Mouse (Mus musculus): Measurements from ENCODE around the gene Col6a3. TPM values are rescaled to one million over a fixed set of nuclear protein-coding genes. Genes with fewer than 3 reads are reported as not detected.
A peak's percentile ranks its signal among the peaks of the same experiment; 100 is the strongest.

Col6a3 gene
- polyA plus RNA-seq, 1 experiment from 2014 or later = 43.1 TPM

DNA sequence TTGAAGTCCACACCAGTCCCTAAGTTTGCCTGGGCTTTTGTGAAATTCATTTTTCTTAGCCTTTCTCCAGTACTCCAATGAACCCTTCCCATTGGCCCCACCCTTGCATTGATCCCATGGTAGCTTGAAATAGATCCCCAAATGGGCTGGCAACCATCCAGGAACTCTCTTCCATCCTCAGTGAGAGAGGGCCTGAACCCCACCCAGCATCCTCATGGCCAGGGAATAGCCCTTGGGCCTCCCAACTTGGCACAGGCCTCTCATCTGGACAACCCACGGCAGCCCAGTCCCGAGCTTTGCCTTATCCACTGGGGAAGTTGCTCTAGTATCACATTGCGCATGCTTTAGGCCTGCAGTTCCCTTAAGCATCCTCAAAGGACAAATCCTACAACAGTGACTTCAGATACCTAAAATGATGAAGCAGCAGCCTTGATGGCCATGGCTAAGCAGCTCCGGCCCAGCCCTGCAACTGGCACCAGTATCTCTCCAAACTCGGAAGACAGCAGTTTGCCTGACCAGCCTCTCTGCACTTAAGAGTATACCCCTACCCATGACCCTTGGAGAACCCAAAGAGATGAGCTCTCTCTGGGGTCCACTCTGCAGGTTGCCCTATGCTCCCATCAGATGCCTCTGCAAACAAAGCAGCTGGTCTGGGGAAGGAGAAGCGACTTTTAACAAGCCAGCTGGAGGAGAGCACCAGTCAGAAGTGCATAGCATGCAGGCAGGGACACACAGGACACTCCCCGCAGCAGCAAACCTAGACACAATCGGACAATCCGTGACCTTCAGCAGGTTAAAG lies 783 bp downstream of the Col6a3 start:
- Histone ChIP-seq H3K27ac (ENCODE audit: low read length) (peak overlapping the region; percentile 61; the same call in 1 of the 2 replicates), H3K4me2 (replicated peaks; ENCODE audit: low read depth, low read length) (peak overlapping the region; percentile 51), H3K9ac (replicated peaks; ENCODE audit: low read length) (peak overlapping the region; percentile 58), H3K9me3 (ENCODE audit: low read length) (no peaks in the 10 kb centered on the region), H3K27me3 (ENCODE audit: insufficient read depth, low read length) (no peaks in the 10 kb centered on the region), H3K36me3 (ENCODE audit: insufficient read depth, low read length) (no peaks in the 10 kb centered on the region), H3K4me3 (ENCODE audit: low read length) (peak overlapping the region; percentile 46), H3K4me1 (ENCODE audit: insufficient read depth, low read length) (peaks cover 3% of the 10 kb centered on the region; the same call in 1 of the 2 replicates)
- no peak for ATAC-seq (ENCODE audit: low FRiP score, low TSS enrichment)
- WGBS = 63% methylated on average over 9 of the region's 9 CpGs

DNA sequence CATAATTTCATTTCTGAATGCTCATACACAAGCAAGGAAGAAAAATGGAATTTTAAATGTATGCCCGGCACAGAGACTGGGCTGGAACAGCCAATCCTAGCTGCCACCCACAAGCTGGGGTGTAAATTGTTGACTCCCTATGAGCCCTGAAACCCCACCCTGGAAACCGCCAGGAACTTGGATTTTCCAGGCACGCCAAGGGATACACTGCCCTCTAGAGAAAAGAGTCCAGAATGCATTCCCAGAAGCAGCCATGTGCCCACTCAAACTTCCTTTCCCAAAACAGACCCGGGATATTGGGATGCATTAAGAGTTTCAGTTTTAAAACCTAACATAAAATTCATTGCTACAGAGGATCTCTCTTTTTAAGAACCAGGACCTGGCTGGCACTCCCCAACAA lies 3.5 kb downstream of the Col6a3 start:
- ATAC-seq (ENCODE audit: low FRiP score, low TSS enrichment) = no peak
- Histone ChIP-seq H3K27ac (ENCODE audit: low read length) (no peak overlapping the region), H3K9me3 (ENCODE audit: low read length) (no peaks in the 10 kb centered on the region), H3K4me3 (ENCODE audit: low read length) (no peak overlapping the region), H3K36me3 (ENCODE audit: insufficient read depth, low read length) (no peaks in the 10 kb centered on the region), H3K27me3 (ENCODE audit: insufficient read depth, low read length) (no peaks in the 10 kb centered on the region), H3K4me1 (ENCODE audit: insufficient read depth, low read length) (peaks cover 3% of the 10 kb centered on the region; the same call in 1 of the 2 replicates), H3K9ac (replicated peaks; ENCODE audit: low read length) (no peak overlapping the region), H3K4me2 (replicated peaks; ENCODE audit: low read depth, low read length) (0 out of 2 replicates have a peak overlapping the region, but pooled peaks have one; percentile 13)
- 11% methylated on average over 4 of the region's 4 CpGs for WGBS

DNA sequence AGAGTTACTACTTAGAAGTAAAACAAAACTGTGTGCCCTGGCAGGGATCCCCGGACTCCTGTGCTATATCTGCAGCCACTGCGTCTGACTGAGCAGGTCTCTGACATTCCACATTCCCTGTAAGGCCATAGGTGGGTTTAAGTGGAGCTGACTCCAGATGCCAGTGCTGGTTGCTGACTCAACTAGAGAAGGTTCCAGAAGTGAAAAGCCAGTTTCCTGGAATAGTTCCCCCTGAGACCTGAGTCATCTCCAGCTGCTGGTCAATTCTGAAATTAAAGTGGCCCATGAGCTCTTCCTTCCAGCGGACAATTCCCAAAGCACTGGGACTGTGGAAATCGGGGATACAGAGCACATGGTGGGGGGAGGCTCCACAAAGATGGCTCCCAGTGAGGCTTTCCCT lies 5.1 kb downstream of the Col6a3 start:
- ATAC-seq (ENCODE audit: low FRiP score, low TSS enrichment) = no peak
- Histone ChIP-seq H3K4me2 (replicated peaks; ENCODE audit: low read depth, low read length) (no peak overlapping the region), H3K27ac (ENCODE audit: low read length) (no peak overlapping the region), H3K9ac (replicated peaks; ENCODE audit: low read length) (no peak overlapping the region), H3K27me3 (ENCODE audit: insufficient read depth, low read length) (no peaks in the 10 kb centered on the region), H3K36me3 (ENCODE audit: insufficient read depth, low read length) (no peaks in the 10 kb centered on the region), H3K9me3 (ENCODE audit: low read length) (no peaks in the 10 kb centered on the region), H3K4me3 (ENCODE audit: low read length) (no peak overlapping the region), H3K4me1 (ENCODE audit: insufficient read depth, low read length) (peaks cover 3% of the 10 kb centered on the region; the same call in 1 of the 2 replicates)
- WGBS = 68% methylated on average over 4 of the region's 4 CpGs

DNA sequence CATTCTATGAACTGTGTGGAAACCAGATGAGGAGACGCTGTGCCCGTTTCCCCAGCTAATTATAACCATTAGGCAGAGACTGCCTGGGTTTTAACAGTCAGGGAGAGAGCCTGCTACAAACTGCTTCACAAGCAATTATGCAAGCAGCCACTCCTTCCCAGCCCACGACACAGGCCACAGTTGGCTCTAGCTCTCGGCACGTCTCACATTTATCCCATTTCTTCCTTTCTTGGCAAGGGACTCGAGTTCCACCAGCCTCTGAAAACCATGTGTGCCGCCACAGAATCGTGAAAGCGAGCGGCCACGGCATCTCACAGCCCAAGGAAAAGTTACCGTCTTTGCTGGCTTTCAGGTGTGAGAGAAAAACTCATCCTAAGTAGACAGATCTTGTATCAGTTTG lies 5.5 kb downstream of the Col6a3 start:
- Histone ChIP-seq H3K36me3 (ENCODE audit: insufficient read depth, low read length) (no peaks in the 10 kb centered on the region), H3K4me3 (ENCODE audit: low read length) (no peak overlapping the region), H3K4me1 (ENCODE audit: insufficient read depth, low read length) (peaks cover 3% of the 10 kb centered on the region; the same call in 1 of the 2 replicates), H3K27ac (ENCODE audit: low read length) (no peak overlapping the region), H3K4me2 (replicated peaks; ENCODE audit: low read depth, low read length) (no peak overlapping the region), H3K9ac (replicated peaks; ENCODE audit: low read length) (no peak overlapping the region), H3K9me3 (ENCODE audit: low read length) (no peaks in the 10 kb centered on the region), H3K27me3 (ENCODE audit: insufficient read depth, low read length) (no peaks in the 10 kb centered on the region)
- 56% methylated on average over 12 of the region's 12 CpGs for WGBS
- no peak for ATAC-seq (ENCODE audit: low FRiP score, low TSS enrichment)

DNA sequence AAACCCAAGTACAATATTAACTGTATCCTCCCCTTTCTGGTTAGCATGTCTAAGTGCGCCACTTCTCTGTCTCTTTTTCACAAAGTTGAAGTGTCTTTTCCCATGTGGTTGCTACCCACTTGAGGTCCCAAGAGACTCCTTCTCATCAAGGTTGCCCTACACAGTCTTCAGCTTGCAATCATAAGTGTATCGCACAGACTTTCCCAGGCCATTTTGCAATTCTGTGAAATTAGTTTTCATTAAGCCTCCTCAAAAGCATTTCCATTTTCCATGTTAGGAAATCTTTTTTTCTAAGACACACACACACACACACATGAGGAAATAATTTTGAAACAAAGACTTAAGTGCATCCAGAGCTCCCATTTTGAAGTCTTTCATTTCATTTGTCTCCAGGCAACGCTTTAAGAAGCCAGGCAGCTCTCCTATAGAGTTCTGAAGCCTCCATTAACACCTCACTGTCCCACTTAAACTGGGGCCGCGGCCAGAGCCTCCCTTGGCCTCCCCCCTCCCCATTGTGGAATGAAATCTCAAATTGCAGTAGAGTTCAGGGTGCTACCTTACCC lies 7.5 kb downstream of the Col6a3 start:
- Histone ChIP-seq H3K36me3 (ENCODE audit: insufficient read depth, low read length) (no peaks in the 10 kb centered on the region), H3K4me3 (ENCODE audit: low read length) (no peak overlapping the region), H3K4me2 (replicated peaks; ENCODE audit: low read depth, low read length) (no peak overlapping the region), H3K4me1 (ENCODE audit: insufficient read depth, low read length) (peaks cover 3% of the 10 kb centered on the region; the same call in 1 of the 2 replicates), H3K9ac (replicated peaks; ENCODE audit: low read length) (no peak overlapping the region), H3K9me3 (ENCODE audit: low read length) (no peaks in the 10 kb centered on the region), H3K27ac (ENCODE audit: low read length) (no peak overlapping the region), H3K27me3 (ENCODE audit: insufficient read depth, low read length) (no peaks in the 10 kb centered on the region)
- no peak for ATAC-seq (ENCODE audit: low FRiP score, low TSS enrichment)
- 52% methylated on average over 5 of the region's 5 CpGs for WGBS

DNA sequence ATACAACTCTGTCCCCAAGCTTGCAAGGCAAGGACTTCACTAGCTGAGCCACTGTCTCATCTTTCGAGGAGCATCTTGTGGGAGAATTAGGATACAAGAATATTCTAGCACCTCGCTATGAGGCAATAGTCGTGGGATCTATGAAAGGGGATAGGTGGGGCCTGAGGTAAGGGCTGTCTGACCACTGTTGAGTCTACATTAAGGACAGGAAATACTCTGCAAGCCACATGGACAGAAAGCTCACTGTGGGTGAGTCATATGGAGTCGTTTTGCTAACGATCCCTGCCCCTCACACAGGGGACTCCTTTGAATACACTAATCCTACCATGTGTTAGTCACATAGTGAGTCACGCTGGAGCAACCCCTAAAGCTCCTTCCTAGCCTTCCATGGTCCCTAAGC lies 9.1 kb downstream of the Col6a3 start:
- no peaks in the 10 kb centered on the region for H3K4me1 ChIP-seq (ENCODE audit: insufficient read depth, low read length)
- 55% methylated on average over 6 of the region's 6 CpGs for WGBS
- H3K9me3 ChIP-seq (ENCODE audit: low read length) = no peaks in the 10 kb centered on the region
- no peaks in the 10 kb centered on the region for H3K36me3 ChIP-seq (ENCODE audit: insufficient read depth, low read length)
- no peaks in the 10 kb centered on the region for H3K27me3 ChIP-seq (ENCODE audit: insufficient read depth, low read length)
- no peak overlapping the region for H3K4me3 ChIP-seq (ENCODE audit: low read length)
- ATAC-seq (ENCODE audit: low FRiP score, low TSS enrichment) = no peak
- H3K27ac ChIP-seq (ENCODE audit: low read length) = no peak overlapping the region
- no peak overlapping the region for H3K9ac ChIP-seq (replicated peaks; ENCODE audit: low read length)
- no peak overlapping the region for H3K4me2 ChIP-seq (replicated peaks; ENCODE audit: low read depth, low read length)

DNA sequence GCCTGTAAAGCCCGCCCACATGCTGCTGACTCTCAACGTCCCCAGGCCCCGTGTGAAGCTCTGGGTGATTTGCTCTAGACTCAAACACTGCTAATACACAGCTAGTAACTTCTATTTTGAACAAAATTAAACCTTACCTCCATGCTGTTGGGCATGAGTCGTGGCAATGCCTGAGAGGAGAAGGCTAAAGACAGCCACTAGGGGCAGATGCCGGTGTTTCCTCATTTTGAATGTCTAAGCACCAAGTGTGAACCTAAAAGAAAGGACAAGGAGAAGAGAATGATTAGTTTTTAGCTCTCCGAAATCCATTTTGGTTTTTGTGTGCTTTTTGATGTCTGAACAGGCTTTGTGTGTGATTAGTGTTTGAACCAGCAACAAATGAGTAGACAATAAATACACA lies 13.8 kb downstream of the Col6a3 start:
- no peak overlapping the region for H3K9ac ChIP-seq (replicated peaks; ENCODE audit: low read length)
- 62% methylated on average over 6 of the region's 6 CpGs for WGBS
- H3K4me3 ChIP-seq (ENCODE audit: low read length) = no peak overlapping the region
- H3K4me2 ChIP-seq (replicated peaks; ENCODE audit: low read depth, low read length) = no peak overlapping the region
- no peak overlapping the region for H3K27ac ChIP-seq (ENCODE audit: low read length)
- no peaks in the 10 kb centered on the region for H3K27me3 ChIP-seq (ENCODE audit: insufficient read depth, low read length)
- ATAC-seq (ENCODE audit: low FRiP score, low TSS enrichment) = no peak
- H3K4me1 ChIP-seq (ENCODE audit: insufficient read depth, low read length) = no peaks in the 10 kb centered on the region
- no peaks in the 10 kb centered on the region for H3K9me3 ChIP-seq (ENCODE audit: low read length)
- H3K36me3 ChIP-seq (ENCODE audit: insufficient read depth, low read length) = no peaks in the 10 kb centered on the region

DNA sequence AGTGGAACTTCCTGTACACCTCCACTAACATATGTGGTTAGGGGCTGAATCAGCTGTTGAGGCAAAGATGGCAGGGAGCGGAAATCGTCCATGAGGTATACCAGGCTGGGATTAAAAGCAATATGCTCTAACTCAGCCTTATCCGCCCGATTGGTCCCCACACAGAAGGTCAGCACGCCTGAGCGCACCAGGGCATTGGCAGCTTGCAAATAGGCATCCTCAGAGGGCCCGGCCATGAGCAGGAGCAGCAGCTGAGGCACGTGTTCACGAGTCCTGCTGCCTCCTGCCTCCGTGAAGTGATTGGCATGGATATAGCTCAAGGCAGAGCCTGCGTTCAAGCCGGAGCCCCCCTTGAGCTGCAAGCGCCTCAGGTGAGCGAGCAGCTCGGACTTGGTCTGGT lies 30.5 kb downstream of the Col6a3 start:
- no peak overlapping the region for H3K4me3 ChIP-seq (ENCODE audit: low read length)
- no peaks in the 10 kb centered on the region for H3K27me3 ChIP-seq (ENCODE audit: insufficient read depth, low read length)
- no peak overlapping the region for H3K4me2 ChIP-seq (replicated peaks; ENCODE audit: low read depth, low read length)
- 59% methylated on average over 15 of the region's 15 CpGs for WGBS
- H3K27ac ChIP-seq (ENCODE audit: low read length) = no peak overlapping the region
- ATAC-seq (ENCODE audit: low FRiP score, low TSS enrichment) = no peak
- no peaks in the 10 kb centered on the region for H3K36me3 ChIP-seq (ENCODE audit: insufficient read depth, low read length)
- no peak overlapping the region for H3K9ac ChIP-seq (replicated peaks; ENCODE audit: low read length)
- H3K4me1 ChIP-seq (ENCODE audit: insufficient read depth, low read length) = no peaks in the 10 kb centered on the region
- H3K9me3 ChIP-seq (ENCODE audit: low read length) = no peaks in the 10 kb centered on the region

DNA sequence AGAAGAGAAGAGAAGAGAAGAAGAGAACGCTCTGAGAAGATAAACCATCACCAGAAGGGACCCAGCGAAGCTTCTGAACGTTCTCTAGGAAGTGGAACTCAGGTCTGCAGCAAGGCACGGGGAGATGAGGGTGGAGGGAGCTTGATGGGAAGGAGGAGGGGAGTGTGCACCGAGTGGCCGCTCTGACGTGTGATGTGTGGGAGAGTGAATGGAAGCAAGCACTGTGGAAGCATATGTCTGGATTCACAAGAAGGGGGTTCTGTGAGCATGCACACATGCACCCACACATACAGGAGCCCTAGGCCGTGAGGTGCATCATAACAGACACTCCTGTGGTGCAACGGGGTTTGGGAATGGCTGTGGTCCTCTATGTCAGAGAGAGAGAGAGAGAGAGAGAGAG lies 34.8 kb downstream of the Col6a3 start:
- Histone ChIP-seq H3K4me1 (ENCODE audit: insufficient read depth, low read length) (no peaks in the 10 kb centered on the region), H3K9ac (replicated peaks; ENCODE audit: low read length) (no peak overlapping the region), H3K9me3 (ENCODE audit: low read length) (no peaks in the 10 kb centered on the region), H3K27ac (ENCODE audit: low read length) (no peak overlapping the region), H3K36me3 (ENCODE audit: insufficient read depth, low read length) (0 out of 2 replicates have a peak, but pooled peaks cover under 1% of the 10 kb centered on the region), H3K27me3 (ENCODE audit: insufficient read depth, low read length) (no peaks in the 10 kb centered on the region), H3K4me2 (replicated peaks; ENCODE audit: low read depth, low read length) (no peak overlapping the region), H3K4me3 (ENCODE audit: low read length) (no peak overlapping the region)
- WGBS = 63% methylated on average over 9 of the region's 9 CpGs
- ATAC-seq (ENCODE audit: low FRiP score, low TSS enrichment) = no peak

DNA sequence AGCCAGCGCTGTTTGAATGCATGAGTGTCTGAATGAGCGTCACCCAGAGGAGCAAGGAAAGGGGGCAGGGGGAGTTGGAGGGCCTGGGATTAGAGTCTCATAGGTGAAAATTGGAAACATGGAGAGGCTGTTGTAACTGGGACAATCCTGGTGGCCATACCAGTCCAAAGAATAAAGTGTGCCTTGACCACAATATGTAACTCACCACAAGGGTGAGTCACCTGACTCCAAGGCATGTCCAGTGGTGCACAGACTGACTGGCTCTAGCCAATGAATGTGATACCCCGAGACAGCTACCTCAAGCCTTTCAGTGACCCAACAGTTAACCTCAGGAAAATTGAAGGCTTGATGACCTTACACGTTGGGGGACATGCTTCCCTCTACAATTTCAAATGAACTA lies 40.7 kb downstream of the Col6a3 start:
- Histone ChIP-seq H3K9ac (replicated peaks; ENCODE audit: low read length) (no peak overlapping the region), H3K4me1 (ENCODE audit: insufficient read depth, low read length) (no peaks in the 10 kb centered on the region), H3K27ac (ENCODE audit: low read length) (no peak overlapping the region), H3K27me3 (ENCODE audit: insufficient read depth, low read length) (no peaks in the 10 kb centered on the region), H3K4me2 (replicated peaks; ENCODE audit: low read depth, low read length) (no peak overlapping the region), H3K9me3 (ENCODE audit: low read length) (peaks cover 8% of the 10 kb centered on the region; the same call in 1 of the 2 replicates), H3K4me3 (ENCODE audit: low read length) (no peak overlapping the region), H3K36me3 (ENCODE audit: insufficient read depth, low read length) (0 out of 2 replicates have a peak, but pooled peaks cover 8% of the 10 kb centered on the region)
- WGBS = 81% methylated on average over 4 of the region's 4 CpGs
- no peak for ATAC-seq (ENCODE audit: low FRiP score, low TSS enrichment)

Measured in kidney, embryonic 16.5 days (tissue).